1 mouse cellular context compared by ENCODE assay signal in genomic region chr3:60500571-60501527, GRCm38 (mm10).
TF ChIP-seq lines count a peak whose summit lies in the region.

No protein-coding gene starts in this region.

TF ChIP-seq in MEL, 35 proteins besides CTCF, POLR2A, EP300 and RAD21 (continued from another document):
- TF ChIP-seq MAZ (IDR thresholded peaks at IDR 0.05; ENCODE audit: low read depth, low read length) (peak; percentile 55; the same call in 1 of the 2 replicates), CHD2 (IDR thresholded peaks at IDR 0.05; ENCODE audit: low read length) (no peak), KAT2A (conservative IDR thresholded peaks at IDR 0.05; ENCODE audit: low read depth, low read length) (no peak; the same call in 1 of the 2 replicates), RCOR1 (IDR thresholded peaks at IDR 0.05; ENCODE audit: low read depth, low read length) (peak; percentile 45; the same call in 1 of the 2 replicates), HCFC1 (IDR thresholded peaks at IDR 0.05; ENCODE audit: low read depth, low read length) (peak; percentile 54), NRF1 (IDR thresholded peaks at IDR 0.05; ENCODE audit: insufficient read depth, low read depth, low read length, poor library complexity, severe bottlenecking) (peak; percentile 58), ETS1 (IDR thresholded peaks at IDR 0.05; ENCODE audit: low read depth, low read length) (peak; percentile 77), MAX (IDR thresholded peaks at IDR 0.05; ENCODE audit: low read length) (peak; percentile 75), TAL1 (IDR thresholded peaks at IDR 0.05; ENCODE audit: low read length) (peak; percentile 65), SMC3 (IDR thresholded peaks at IDR 0.05; ENCODE audit: low read depth, low read length) (no peak), MYC (IDR thresholded peaks at IDR 0.05; ENCODE audit: low read depth, low read length) (peak; percentile 61; the same call in 1 of the 2 replicates), GATA1 (IDR thresholded peaks at IDR 0.05; ENCODE audit: low read depth, low read length) (peak; percentile 38; the same call in 1 of the 2 replicates)
